Mouse (Mus musculus) hematopoietic stem cell, adult 5-6 weeks (primary cell): Measurements from ENCODE around the gene Hmgcll1. TPM values are rescaled to one million over a fixed set of nuclear protein-coding genes. Genes with fewer than 3 reads are reported as not detected.

ENCODE experiments used
- ATAC-seq, 2 experiments: fragments of 125-278 bp in 1 of 2; replicated peaks in 1 of 2; 2 replicates each; pipeline ENCODE4 v1.8.0; 2016 to 2017; ENCODE audit warnings: inconsistent platforms in 2 of 2, mild to moderate bottlenecking in 2 of 2, moderate number of reproducible peaks in 2 of 2, low read depth in 1 of 2, moderate TSS enrichment in 1 of 2; ENCODE audit not compliant: low FRiP score in 2 of 2, poor library complexity in 2 of 2, severe bottlenecking in 2 of 2, insufficient read depth in 1 of 2, low TSS enrichment in 1 of 2
- total RNA-seq: library from RNA; stranded (forward); fragments of 172-1452, 232-1000 nt; gene quantifications from 2 replicates; pipeline ENCODE4 v1.2.3, GENCODE M21; 2017

The Hmgcll1 gene
- total RNA-seq, 1 experiment from 2014 or later, result not detected

DNA sequence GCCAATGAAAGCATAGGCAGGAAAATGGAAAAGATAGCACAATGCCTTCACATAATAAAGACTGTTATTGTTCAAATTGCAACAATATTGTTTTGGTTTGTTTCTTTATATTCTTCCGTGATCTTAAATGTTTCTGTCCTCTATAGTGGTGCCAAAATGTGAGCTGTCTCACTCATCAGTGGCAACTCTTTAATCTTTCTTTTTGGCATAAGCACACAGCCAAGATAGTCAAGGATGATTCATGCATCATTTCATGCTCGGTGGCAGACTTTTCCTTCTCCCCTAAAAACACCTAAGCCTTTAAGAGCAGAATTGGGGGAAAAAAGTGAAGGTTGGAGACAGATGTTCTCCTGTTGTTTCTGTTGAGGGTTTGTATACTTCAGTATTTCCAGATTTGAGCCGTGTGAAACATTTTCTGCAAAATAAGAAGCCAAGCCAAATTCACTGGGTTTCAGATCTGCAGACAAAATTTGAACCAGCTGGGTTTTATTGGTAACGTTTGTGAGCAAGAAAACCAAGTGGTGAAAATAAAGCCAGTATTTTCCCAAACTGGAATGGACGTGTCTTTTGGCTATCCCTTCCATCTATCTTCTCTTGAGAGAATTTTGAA, 158.1 kb downstream of the Hmgcll1 start:
- ATAC-seq, result no peak

DNA sequence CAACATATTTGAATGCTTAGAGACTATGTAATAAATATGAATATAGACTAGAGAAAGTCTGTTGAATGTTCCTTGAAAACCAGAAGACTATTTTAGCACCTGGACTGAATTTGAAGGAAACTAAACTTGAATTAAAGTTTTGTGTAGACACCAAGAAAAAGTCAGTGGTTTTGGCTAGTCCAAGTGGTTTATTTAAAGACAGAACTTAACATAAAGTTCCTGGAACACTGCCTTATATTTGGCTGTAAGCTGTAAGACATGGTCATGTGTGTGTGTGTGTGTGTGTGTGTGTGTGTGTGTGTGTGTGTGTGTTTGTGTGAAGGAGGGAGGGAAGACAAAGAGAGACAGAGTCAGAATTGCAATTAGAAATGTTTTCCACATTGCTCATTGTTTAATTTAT, 164.6 kb downstream of the Hmgcll1 start:
- ATAC-seq, result no peak

Other genes with a start within 250 kb of the Hmgcll1 start
- not detected in 2 replicates for gene Bmp5, start 239.5 kb upstream of the Hmgcll1 start, total RNA-seq
- not detected in 2 replicates for gene Gfral, start 198.8 kb downstream of the Hmgcll1 start, total RNA-seq